Mouse (Mus musculus): ENCODE results near the gene Mdga1.
A peak's percentile ranks its signal among the peaks of the same experiment; 100 is the strongest.

The Mdga1 gene

DNA sequence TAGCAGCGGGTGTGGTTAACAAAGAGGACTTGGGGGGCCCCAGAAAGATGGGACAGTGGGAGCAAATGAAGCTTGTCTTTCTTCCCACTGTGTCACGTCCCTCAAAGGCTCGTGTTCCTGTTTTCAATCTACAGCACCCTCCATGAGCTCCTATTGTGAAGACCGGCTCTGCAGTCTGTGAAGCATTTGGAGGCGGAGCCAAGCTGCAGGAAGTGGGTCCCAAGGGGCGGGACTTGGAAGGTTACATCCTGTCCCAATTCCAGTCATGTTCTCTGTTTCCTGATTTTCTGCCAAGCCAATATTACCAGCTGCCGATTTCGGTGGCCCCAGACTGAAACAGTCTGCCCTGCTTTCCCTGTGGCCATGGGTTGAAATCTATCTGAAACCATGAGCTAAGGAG, 11.7 kb upstream of the Mdga1 start:
- no peak for DNase-seq (ENCODE audit: low spot score)

GRCm38 (mm10) chr17:29979841-29980240, 10.0 kb upstream of the Mdga1 start:
- peak; percentile 31 for DNase-seq (ENCODE audit: low spot score)

- no peak for DNase-seq (ENCODE audit: low spot score)
Observed at GRCm38 (mm10) chr17:29979020-29979419, 9.1 kb upstream of the Mdga1 start.

DNA sequence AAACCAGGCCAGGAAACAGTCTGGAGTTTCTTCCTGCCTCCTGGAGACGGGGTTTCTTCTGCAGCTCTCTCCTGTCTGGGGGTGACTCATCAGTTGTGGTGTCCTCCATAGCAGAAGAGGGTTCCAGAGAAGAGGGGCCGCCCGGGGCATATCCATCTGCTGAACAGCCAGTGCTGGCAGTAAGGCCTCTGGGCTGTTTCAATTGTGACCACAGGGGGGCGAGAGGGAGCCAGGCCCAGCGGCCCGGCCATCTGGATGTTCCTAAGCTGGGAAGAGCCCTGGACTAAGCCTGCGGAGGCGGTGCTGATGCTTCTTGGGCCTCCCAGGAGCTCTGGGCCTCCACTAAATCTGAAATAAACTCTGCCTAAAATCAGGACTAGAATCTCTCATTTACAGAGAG, 5.8 kb upstream of the Mdga1 start:
- DNase-seq (ENCODE audit: low spot score), result peak; percentile 87

DNA sequence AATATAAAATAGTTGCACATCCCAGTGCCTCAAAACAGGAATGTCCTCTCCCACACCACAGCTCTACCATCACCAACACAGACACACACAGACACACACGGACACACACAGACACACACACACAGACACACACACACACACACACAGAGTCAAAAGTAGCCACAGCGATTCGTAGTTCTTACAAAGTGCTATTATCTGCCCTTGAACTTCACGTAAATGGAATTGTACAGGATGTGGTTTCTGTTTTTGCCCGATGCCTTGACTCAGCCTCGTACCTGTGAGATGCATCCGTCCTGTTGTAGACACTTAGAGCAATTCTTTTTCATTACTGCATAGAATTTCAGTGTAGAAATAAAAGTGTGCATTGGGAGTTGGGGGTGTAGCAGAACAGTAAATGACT, 3.3 kb upstream of the Mdga1 start:
- DNase-seq (ENCODE audit: low spot score), result no peak

- DNase-seq (ENCODE audit: low spot score), result no peak
Observed at GRCm38 (mm10) chr17:29971761-29972432, 2.0 kb upstream of the Mdga1 start.

GRCm38 (mm10) chr17:29965506-29965905, 4.4 kb downstream of the Mdga1 start:
- no peak for DNase-seq (ENCODE audit: low spot score)

GRCm38 (mm10) chr17:29963730-29964259, 6.1 kb downstream of the Mdga1 start:
- DNase-seq (ENCODE audit: low spot score), result no peak

- no peak for DNase-seq (ENCODE audit: low spot score)
Observed at GRCm38 (mm10) chr17:29955880-29956279, 14.0 kb downstream of the Mdga1 start.

DNA sequence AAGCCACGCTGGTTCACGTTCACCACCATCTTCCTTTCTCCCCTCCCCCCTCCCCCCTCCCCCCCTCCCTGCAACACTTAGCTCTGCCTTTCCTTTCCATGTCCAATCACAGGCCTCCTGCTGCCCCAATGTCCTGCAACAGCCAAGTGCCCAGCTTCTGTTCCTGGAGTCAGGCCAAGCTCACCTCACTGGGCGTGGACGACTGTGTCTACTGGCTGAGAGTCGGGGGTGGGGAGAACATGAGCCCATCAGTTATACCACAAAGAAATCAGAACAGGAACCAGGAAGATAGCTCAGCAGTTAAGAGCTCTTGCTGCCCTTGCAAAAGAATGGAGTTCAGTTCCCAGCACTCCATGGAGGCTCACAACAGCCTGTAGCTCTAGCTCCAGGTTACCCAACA, 15.6 kb downstream of the Mdga1 start:
- peak; percentile 23 for DNase-seq (ENCODE audit: low spot score)

GRCm38 (mm10) chr17:29951100-29951499, 18.8 kb downstream of the Mdga1 start:
- DNase-seq (ENCODE audit: low spot score), result peak; percentile 67

- DNase-seq (ENCODE audit: low spot score), result no peak
Observed at GRCm38 (mm10) chr17:29950574-29950973, 19.3 kb downstream of the Mdga1 start.

GRCm38 (mm10) chr17:29947271-29947714, 22.6 kb downstream of the Mdga1 start:
- peak; percentile 33 for DNase-seq (ENCODE audit: low spot score)

DNA sequence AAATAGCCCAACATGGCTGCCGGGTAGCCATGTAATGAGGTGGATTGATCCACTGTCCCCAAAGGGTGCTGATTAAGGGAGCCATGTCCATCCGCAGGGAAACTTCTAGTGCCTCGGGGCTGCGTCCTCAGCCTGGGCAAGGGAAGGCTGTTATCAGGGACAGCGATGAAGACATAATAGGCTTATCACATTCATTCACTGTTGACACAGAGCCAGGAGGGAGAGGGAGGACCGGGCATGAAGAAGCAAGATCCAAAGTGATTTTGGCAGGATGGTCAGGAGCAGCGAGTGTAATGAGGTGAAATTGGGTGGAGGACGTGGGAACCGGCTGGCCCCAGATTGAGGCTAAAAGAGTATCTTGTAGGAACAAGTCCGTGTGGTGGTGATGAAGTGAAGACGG, 25.5 kb downstream of the Mdga1 start:
- DNase-seq (ENCODE audit: low spot score), result no peak

- no peak for DNase-seq (ENCODE audit: low spot score)
Observed at GRCm38 (mm10) chr17:29939011-29939410, 30.9 kb downstream of the Mdga1 start.

- peak; percentile 35 for DNase-seq (ENCODE audit: low spot score)
Observed at GRCm38 (mm10) chr17:29937350-29937781, 32.5 kb downstream of the Mdga1 start.

- no peak for DNase-seq (ENCODE audit: low spot score)
Observed at GRCm38 (mm10) chr17:29934133-29934851, 35.6 kb downstream of the Mdga1 start.

- no peak for DNase-seq (ENCODE audit: low spot score)
Observed at GRCm38 (mm10) chr17:29932753-29933152, 37.1 kb downstream of the Mdga1 start.

- DNase-seq (ENCODE audit: low spot score), result no peak
Observed at GRCm38 (mm10) chr17:29931224-29931945, 38.5 kb downstream of the Mdga1 start.

DNA sequence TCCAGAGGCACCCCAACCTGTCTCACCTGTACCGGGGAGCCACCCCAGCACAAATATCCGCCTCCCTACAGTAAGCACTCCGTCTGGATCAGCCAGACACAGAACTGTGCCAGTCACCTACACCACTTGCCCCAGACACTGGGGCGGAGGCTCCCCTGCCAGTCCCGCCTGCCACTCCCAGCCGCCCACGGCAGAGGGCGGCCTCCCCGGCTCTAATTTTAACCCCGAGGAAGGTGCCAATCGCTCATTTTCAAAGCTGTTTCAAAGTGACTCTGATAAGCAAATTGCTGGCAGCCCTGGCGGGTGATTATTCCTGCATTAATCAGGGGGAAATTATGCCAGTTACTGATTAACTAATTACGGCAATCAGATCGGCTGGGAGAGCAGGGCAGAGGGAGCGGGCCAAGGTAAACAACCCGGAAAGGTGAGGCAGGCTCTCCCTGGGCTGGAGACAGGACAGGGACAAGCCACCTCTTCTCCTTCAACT, 41.1 kb downstream of the Mdga1 start:
- peak; percentile 47 for DNase-seq (ENCODE audit: low spot score)

- DNase-seq (ENCODE audit: low spot score), result no peak
Observed at GRCm38 (mm10) chr17:29925608-29926606, 44.0 kb downstream of the Mdga1 start.

Data from MN1 (cell line).